Mouse (Mus musculus) mesoderm, embryonic 11.5 days (tissue): ENCODE results near the gene Hagh.

ENCODE experiments used
- DNase-seq: peaks from one replicate; pipeline ENCODE4 v3.0.0-alpha.2; 2012; ENCODE audit warnings: low read depth, low spot score

Gene Hagh

DNA sequence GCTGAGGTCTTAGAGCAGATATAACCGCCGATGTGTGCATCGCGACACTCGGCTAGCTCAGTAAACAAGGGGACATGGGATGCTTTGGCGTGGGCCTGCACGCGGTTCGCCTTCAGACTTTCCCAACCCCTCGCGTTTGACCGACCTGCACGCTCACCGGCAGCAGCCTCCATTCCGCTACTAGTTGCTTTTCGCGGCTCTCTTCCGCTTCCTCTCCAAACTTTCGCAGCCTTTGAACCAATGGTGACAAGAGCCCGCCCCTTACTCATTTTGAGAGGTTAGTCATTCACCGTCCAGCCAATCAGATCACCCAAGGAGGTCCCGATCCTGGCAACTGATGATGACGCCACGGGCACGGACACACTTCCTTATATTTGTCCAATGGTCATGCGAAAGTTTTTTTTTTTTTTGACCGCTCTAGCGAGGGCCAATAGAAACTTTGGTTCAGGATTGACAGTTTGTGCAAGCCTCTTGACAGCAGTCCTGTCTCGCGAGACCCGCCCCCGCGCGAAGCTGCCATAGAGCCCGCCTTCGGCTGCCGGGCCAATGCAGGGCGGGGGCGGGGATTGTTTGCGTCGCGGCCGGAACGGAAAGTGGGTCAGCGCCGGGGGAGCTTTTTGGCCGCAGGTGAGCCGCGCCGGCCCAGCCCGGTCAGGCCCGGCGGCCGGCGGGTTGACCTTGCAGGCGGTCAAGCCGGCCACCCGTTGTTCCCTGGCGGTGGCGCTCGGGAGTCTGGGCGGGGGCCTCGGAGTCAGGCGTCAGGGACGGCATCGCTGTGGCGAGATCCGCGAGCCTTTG lies 46.4 kb downstream of the Hagh start, which contains the start of the genes Nubp2 and Spsb3:
Gene Nubp2, minus strand, starts transcription at position 216 of the 798 bp plus-strand sequence.
Gene Spsb3, plus strand, starts transcription at position 510 of the 798 bp plus-strand sequence.
- peak; percentile 99 for DNase-seq

DNA sequence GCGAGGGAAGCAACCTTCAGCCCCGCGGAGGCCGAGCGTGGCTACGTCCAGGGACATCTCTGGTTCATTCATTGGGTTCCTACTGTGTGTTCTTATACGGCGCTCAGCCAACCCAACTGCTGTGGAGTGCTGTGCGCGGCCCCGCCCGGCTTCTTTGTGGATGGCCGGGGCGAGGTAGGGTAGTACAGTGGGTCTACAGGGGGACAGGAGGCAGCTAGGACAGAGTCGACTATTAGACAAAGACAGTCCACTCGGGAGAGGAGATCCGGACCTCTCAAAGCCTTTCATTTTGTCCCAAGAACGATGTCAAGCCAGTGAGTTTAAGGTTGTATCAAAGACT lies 47.0 kb downstream of the Hagh start:
- no peak for DNase-seq

DNA sequence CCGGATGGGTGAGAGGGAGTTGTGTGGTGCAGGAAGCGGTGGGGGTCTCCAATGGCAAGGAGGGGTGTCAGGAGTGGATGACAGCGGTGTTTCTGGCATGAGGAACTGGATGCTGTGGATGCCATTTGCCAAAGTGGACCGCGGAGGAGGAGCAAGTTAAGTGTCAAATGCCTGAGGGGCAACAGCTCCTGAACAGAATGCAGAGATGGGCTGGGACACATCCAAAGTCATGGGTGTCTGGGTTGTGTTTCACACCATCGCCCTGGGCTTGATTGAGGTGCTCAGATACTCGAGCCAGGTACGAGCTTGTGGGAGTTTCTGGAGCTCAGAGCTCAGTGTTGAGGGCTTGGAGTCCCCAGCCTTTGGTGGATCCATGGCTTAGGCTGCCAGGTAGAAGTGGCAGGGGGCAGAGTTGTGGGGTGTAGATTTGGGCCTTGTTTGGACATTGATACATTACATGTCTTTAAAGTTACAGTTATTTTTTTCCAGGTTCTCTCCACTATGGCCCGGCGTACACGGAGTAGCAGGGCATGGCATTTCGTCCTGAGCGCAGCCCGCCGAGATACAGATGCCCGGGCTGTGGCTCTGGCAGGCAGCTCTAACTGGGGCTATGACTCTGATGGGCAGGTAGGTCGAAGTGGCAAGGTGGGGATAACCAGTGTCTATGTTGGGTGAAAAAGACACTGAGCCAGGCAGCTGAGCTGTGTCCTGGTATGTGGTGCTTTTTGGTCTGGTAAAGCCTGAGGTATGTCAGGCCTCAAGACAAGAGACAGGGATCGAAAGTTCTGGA lies 47.5 kb downstream of the Hagh start:
- no peak for DNase-seq

DNA sequence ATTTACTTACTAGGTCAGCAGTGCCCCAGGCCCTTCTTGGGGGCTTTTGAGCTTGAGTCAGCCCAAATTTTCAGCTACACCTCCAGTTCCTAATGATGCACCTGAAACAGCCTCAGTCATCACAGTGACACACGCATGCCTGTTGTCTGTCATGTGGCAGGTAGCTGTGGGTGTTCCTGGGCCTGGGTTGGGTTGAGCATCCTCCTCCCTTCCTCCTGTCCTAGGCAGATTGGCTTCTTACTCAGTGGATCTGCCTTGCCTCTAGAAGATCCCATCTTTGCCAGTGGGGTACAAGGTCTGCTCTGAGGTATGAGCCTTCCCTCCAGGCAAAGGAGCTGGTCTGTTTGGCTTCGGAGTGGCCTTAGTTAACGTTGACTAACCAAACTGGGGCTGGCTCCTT lies 48.9 kb downstream of the Hagh start:
- no peak for DNase-seq

DNA sequence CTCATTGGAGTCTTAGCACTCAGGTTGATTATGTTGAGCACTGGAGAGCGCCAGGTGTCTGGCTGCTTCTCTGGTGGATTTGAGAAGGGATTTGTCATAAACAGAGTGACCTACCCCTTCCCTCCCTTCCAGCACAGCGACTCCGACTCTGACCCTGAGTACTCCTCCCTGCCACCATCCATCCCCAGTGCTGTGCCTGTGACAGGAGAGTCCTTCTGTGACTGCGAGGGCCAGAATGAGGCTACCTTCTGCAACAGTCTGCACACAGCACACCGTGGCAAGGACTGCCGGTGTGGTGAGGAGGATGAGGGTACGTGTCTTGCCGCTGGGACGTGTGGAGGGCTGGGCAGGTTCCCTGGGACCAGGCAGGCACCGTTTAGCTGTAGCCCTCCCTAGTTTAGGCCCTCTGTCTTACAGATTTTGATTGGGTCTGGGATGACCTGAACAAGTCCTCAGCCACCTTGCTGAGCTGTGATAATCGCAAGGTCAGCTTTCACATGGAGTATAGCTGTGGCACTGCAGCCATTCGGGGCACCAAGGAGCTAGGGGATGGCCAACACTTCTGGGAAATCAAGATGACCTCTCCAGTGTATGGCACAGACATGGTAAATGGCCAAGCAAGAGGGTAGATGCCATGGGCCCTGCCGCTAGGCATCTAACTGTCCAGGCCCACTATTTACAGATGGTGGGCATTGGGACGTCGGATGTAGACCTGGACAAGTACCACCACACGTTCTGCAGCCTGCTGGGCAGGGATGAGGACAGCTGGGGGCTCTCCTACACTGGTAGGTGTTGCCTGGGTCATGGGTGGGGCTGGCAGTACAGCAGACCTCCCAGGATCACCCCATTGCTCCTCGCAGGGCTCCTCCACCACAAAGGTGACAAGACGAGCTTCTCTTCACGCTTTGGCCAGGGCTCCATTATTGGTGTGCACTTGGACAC lies 50.5 kb downstream of the Hagh start:
- no peak for DNase-seq

DNA sequence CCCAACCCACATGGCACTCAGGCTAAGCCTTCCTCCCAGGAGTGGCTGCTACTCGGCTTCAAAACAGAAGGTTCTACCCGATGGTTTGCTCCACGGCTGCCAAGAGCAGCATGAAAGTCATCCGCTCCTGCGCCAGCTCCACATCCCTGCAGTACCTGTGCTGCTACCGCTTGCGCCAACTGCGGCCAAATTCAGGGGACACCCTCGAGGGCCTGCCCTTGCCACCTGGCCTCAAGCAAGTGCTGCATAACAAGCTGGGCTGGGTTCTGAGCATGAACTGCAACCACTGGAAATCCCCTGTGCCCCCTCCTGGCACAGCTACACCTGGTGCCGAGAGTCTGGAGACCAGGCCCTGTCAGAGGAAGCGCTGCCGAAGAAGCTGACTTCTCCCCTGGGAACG lies 51.4 kb downstream of the Hagh start:
- DNase-seq, result no peak

DNA sequence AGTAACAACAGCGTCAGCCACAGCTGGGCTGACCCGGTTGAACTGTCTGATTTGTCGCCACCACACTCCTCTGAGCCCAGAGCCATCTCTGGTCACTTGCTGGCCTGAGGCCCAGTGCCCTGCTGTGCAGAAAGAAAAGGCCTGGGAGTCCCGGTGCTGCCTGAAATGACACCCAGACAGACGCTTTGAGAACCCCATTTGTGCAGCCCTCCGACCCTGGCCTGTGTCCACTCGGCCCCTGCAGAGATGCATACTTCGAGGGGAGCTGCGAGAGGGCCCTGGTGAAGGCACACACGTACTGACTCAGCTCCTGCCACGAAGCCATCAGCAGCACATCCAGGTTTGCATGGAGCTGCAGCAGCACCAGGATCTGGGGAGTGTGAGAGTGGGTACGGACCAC lies 52.8 kb downstream of the Hagh start:
- no peak for DNase-seq

DNA sequence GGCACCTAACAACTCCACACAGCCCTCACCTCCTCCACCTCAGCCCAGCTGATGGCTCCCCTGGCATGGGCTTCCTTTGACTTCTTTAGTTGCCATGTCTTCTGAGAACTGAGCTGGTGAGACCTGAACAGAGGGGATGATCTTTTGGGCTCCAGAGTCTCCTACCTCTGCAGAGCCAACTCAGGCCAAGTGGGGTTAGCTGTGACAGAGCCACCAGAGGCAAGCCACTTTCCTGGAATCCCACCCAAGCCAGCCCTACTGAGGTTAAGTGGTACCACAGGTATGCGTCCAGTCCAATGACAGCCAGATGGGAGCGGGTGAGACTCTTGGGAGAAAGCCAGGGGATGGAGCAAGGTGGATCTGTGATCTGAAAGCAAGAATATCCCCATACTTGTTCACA lies 53.3 kb downstream of the Hagh start:
- no peak for DNase-seq

DNA sequence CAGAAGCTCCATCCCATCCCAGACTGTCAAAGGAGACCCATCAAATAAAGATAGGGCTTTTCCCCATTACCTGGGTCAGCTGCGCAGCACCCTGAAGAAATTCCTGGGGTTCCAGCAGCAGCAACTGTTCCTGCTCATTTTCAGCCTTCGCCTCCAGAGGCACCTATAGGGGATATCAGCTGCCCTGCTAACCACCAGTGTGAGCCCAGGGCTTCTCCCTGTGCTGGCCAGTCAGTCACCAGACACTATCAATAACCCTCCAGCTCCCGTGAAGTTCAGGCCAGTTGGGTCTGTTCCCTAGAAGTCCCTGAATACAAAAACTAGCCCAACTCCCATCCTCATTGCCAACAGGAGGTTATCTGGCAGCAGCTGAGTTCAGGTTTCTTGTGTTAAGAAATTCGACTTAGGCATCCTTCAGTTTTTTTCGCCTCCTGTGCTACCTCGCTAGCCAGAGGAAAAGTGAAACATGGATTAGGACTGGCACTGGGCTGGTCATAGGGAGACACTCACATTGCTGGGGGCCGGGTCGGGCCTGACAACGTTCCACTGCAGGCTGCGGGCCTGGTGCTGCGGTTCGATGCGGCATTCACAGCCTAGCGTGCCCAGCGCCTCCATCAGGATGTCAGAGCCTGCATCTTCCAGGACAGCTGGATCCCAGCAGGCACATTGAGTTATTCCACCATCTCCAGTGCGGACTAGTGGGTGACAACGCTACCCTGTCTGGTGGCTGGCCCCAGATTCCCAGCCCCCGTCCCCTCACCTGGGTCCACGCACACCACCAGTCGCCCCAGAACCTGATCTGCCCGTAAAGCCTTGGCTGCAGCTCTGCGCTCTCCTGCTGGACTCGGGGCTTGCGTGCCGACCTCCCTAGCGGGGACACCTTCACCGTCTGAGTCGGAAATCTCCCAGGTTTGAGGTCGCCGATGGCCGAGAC lies 54.4 kb downstream of the Hagh start:
- no peak for DNase-seq

DNA sequence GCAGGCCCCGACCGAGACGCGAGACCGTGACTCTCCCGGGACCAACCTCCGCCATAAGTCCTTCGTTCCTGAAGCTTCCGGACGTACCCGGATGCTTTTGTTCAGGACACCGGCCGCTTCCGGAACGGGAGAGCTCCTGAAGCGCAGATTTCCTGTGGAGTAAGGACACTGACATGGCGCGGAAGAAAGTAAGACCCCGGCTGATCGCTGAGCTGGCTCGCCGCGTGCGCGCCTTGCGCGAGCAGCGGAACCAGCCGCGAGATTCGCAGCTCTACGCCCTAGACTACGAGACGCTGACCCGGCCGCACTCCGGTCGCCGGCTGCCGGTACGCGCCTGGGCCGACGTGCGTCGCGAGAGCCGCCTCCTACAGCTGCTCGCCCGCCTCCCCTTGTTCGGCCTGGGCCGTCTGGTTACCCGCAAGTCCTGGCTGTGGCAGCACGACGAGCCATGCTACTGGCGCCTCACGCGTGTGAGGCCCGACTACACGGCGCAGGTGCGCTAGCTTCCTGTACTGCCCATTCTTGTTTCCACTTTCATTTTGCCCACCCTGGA lies 55.1 kb downstream of the Hagh start, which contains the start of the genes Eme2 and Mrps34:
Gene Eme2, minus strand, starts transcription at position 93 of the 553 bp plus-strand sequence.
Gene Mrps34, plus strand, starts transcription at position 122 of the 553 bp plus-strand sequence.
- peak; percentile 91 for DNase-seq

DNA sequence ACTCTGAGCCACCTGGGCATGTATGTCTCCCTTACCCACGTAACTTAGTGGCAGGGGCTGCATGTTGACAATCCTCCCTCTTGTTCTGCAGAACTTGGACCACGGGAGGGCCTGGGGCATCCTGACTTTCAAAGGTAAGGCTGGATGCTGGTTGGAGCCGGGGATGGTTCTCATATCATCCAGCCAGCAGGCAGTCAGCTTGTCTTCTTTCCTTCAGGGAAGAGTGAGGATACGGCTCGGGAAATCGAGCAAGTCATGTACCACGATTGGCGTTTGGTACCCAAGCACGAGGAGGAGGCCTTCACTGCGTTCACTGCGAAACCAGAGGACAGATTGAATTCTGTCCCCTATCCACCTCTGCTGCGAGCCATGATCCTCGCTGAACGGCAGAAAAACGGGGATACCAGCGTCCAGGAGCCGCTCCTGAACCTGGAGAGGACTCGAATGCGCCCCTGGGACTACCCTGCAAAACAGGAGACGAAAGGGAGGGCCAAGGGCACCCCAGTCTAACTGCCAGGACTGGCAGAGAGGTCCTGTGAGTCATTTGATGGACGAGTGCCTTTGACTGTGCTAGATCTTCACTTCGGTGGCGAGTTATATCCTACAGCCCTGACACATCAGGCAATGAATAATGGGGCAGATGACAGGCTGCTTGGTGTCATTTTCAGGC lies 55.8 kb downstream of the Hagh start:
- DNase-seq, result no peak

DNA sequence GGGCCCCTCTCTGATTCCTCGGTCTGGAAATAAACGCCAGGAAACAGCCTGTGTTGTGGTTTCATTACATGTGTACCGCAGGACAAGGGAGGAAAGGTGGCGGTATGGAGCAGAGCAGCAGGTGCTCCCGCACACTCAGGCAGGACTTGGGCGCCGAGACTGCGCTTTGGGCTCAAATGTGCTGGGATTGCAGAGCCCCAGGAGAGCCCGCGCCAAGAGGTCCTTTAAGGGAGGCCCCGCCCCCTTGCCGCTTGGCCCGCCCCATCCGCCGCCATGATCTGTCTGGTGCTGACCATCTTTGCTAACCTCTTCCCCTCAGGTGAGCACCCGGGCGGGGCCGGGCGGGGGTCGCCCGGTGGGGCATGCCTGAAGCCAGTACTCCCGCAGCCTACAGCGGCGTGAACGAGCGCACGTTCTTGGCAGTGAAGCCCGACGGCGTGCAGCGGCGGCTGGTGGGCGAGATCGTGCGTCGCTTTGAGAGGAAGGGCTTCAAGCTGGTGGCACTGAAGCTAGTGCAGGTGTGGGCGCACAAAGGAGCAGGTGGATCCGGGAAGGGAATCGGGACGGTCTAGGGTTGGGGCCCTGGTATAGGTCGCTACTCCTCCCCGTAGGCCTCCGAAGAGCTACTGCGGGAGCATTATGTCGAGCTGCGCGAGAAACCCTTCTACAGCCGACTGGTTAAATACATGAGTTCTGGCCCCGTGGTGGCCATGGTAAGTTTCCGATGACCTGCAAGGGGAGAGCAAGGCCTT lies 56.5 kb downstream of the Hagh start, which contains the start of gene Nme3:
Gene Nme3, plus strand, starts transcription at position 260 of the 752 bp plus-strand sequence.
- DNase-seq, result peak; percentile 63

DNA sequence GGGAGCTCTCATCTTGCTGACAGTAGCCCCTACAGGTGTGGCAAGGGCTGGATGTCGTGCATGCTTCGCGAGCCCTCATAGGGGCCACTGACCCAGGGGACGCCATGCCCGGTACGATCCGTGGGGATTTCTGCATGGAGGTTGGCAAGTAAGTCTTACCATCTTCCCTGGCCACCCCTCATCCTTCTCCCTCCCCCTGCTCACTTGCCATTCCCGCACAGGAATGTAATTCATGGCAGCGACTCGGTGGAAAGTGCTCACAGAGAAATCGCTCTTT lies 57.0 kb downstream of the Hagh start:
- DNase-seq, result no peak

DNA sequence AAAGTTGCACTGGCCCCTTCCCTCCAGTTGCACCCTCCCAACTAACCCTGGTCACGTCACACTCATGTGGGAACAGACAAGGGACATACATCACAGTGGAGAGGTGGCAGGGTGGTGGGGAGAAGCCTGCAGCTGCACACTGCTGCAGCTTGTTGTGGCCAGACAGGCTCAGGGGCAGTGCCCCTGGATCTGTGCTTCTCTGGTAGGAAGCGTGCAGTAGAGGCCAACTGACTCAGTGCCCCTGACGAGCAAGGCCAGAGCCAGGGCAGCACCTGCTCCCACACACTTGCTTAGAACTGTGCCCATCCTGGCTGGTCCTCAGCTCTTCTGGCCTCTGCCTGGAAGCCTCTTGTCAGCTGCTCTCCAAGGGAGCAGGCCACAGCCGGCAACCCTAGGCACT lies 57.7 kb downstream of the Hagh start:
- DNase-seq, result no peak

DNA sequence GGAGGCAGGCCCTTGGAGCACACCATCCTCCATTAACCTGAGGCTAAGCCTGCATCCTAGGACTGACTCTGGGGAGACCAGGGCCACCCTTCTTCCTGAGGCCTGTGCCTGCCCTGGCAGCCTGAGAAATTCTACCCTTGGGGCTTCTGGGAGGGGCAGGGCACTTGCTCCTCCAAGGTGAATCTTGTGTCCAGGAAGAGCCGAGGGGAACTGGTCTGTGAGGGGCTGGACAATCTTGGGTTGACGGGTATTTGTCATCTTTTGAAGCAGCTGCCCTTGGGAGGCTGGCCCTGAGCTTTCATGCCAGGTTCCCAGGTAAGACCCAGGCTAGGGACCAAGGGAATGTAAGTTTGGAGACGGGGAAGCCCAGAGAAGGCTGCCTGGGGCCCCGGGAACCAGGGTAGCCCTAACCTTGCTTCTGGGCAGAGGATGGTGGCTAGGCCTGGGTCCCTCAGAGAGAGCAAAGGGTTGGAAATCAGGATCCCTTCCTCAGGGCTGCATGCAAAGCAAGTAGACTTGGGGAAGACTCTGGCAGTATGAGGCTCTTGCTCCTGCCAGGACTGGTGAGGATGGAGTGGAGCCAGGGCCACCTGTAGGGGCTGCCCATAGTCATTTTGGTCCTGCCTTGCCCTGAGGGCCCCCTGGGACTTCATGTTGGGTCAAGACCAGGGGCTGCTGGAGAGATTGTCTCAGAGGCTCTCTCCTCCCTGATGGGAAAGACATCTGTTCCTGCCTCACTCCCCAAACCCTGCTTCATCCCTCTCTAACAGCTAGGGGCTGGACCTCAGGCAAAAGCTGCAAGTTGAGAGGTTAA lies 58.3 kb downstream of the Hagh start:
- no peak for DNase-seq

DNA sequence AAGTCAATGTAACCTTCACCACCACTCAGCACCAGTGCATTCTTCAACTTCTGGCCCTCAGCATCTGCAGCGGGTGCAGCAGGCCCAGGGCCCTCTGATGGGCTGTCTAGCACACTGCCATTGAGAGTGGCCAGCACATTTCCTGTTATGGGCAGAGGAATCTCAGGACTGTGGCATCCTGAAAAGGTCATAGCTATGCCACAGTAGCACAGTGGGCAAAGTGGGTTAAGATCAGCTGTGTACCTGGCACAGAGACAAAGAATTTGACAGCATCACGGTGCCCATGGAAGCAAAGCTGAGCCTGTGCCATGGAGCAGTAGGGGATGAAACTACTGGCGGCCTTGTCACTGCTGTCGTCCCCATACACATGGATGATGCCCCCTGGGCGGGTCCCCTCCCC lies 59.2 kb downstream of the Hagh start:
- DNase-seq, result no peak

DNA sequence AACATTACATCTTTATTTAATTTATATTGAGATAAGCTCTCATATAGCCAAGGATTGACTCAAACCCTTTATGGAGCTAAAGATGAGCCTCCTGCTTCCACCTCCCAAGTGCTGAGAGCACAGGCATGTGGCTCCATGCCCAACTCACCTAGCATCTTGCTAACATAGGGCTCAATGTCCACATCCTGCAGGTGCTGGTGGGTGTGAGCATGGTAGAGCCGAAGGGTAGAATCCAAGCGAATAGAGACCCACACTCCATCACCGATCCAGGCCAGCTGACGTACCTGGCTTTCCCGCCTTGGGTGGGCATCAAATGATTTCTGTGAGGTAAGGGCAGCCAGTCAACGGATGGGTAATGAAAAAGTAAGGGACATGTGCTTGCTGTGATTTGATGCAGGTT lies 60.1 kb downstream of the Hagh start:
- DNase-seq, result no peak

DNA sequence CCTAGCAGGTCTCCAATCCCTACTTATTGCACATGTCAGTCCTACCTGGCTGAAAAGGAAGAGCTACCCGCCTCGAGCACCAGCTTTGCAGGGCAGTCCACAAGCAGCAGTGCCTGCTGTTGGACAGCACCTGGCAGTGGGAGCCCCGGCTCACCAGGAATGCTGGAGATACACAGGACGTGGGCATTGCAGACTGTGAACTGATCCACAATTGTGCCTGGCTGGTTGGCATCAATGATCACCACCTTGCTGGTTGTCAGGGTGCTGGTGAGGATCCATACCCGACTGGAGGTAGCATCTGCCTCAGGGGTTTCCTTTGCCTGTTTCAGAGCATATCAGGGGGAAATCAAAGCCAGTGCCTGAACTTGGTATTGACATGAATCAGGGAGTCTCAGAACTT lies 62.2 kb downstream of the Hagh start:
- no peak for DNase-seq
